Mouse (Mus musculus): ENCODE measurements around the gene Jsrp1. TPM values are rescaled to one million over a fixed set of nuclear protein-coding genes. Genes with fewer than 3 reads are reported as not detected.

The Jsrp1 gene
- polyA plus RNA-seq, 1 experiment = 343 TPM

GRCm38 (mm10) chr10:80776358-80776869, 36.9 kb downstream of the Jsrp1 start:
- H3ac ChIP-seq (ENCODE audit: control insufficient read depth, insufficient read length) = no peak overlapping the region
- H3K4me2 ChIP-seq (ENCODE audit: low read depth) = no peak overlapping the region
- H3K4me3 ChIP-seq = no peak overlapping the region
- no peaks in the 10 kb centered on the region for H3K79me2 ChIP-seq (ENCODE audit: control insufficient read depth, insufficient read depth)
- H3K27me3 ChIP-seq (ENCODE audit: control insufficient read depth, insufficient read depth, insufficient read length) = no peaks in the 10 kb centered on the region
- peaks cover 43% of the 10 kb centered on the region for H3K36me3 ChIP-seq (ENCODE audit: control insufficient read depth, insufficient read depth)
- TF ChIP-seq MAX (IDR thresholded peaks at IDR 0.05; ENCODE audit: low read depth) (no peak), TCF12 (IDR thresholded peaks at IDR 0.05; ENCODE audit: insufficient read depth, poor library complexity, severe bottlenecking) (no peak), MYOG (IDR thresholded peaks at IDR 0.05; ENCODE audit: control insufficient read depth in 1 of 3, insufficient read depth in 1 of 3, insufficient read length in 2 of 3, low read depth in 2 of 3) (no peak), POLR2A (IDR thresholded peaks at IDR 0.05; ENCODE audit: insufficient read length, low read depth) (no peak), E2F4 (IDR thresholded peaks at IDR 0.05; ENCODE audit: insufficient read depth) (no peak), SRF (IDR thresholded peaks at IDR 0.05; ENCODE audit: control insufficient read depth, insufficient read length, low read depth) (no peak), TCF3 (IDR thresholded peaks at IDR 0.05; ENCODE audit: insufficient read length, low read depth) (no peak), CEBPB (IDR thresholded peaks at IDR 0.05; ENCODE audit: insufficient read depth, poor library complexity, severe bottlenecking) (no peak), REST (IDR thresholded peaks at IDR 0.05; ENCODE audit: insufficient read depth, insufficient read length) (no peak), POLR2AphosphoS2 (IDR thresholded peaks at IDR 0.05; ENCODE audit: insufficient read length, low read depth) (no peak), MYOD1 (IDR thresholded peaks at IDR 0.05; ENCODE audit: control insufficient read depth in 1 of 3, insufficient read length in 2 of 3, low read depth in 2 of 3) (no peak), USF1 (IDR thresholded peaks at IDR 0.05; ENCODE audit: low read depth) (no peak)

GRCm38 (mm10) chr10:80775731-80776130, 37.6 kb downstream of the Jsrp1 start:
- Histone ChIP-seq H3K27me3 (ENCODE audit: control insufficient read depth, insufficient read depth, insufficient read length) (no peaks in the 10 kb centered on the region), H3K4me2 (ENCODE audit: low read depth) (no peak overlapping the region), H3K4me3 (no peak overlapping the region), H3K36me3 (ENCODE audit: control insufficient read depth, insufficient read depth) (peaks cover 40% of the 10 kb centered on the region), H3K79me2 (ENCODE audit: control insufficient read depth, insufficient read depth) (no peaks in the 10 kb centered on the region), H3ac (ENCODE audit: control insufficient read depth, insufficient read length) (no peak overlapping the region)
- TF ChIP-seq CEBPB (IDR thresholded peaks at IDR 0.05; ENCODE audit: insufficient read depth, poor library complexity, severe bottlenecking) = no peak
- TF ChIP-seq POLR2AphosphoS2 (IDR thresholded peaks at IDR 0.05; ENCODE audit: insufficient read length, low read depth) = no peak
- no peak for TF ChIP-seq REST (IDR thresholded peaks at IDR 0.05; ENCODE audit: insufficient read depth, insufficient read length)
- TF ChIP-seq TCF3 (IDR thresholded peaks at IDR 0.05; ENCODE audit: insufficient read length, low read depth) = no peak
- TF ChIP-seq TCF12 (IDR thresholded peaks at IDR 0.05; ENCODE audit: insufficient read depth, poor library complexity, severe bottlenecking) = no peak
- no peak for TF ChIP-seq MYOD1 (IDR thresholded peaks at IDR 0.05; ENCODE audit: control insufficient read depth in 1 of 3, insufficient read length in 2 of 3, low read depth in 2 of 3)
- no peak for TF ChIP-seq POLR2A (IDR thresholded peaks at IDR 0.05; ENCODE audit: insufficient read length, low read depth)
- no peak for TF ChIP-seq SRF (IDR thresholded peaks at IDR 0.05; ENCODE audit: control insufficient read depth, insufficient read length, low read depth)
- TF ChIP-seq USF1 (IDR thresholded peaks at IDR 0.05; ENCODE audit: low read depth) = no peak
- TF ChIP-seq E2F4 (IDR thresholded peaks at IDR 0.05; ENCODE audit: insufficient read depth) = no peak
- no peak for TF ChIP-seq MAX (IDR thresholded peaks at IDR 0.05; ENCODE audit: low read depth)
- no peak for TF ChIP-seq MYOG (IDR thresholded peaks at IDR 0.05; ENCODE audit: control insufficient read depth in 1 of 3, insufficient read depth in 1 of 3, insufficient read length in 2 of 3, low read depth in 2 of 3)

- no peaks in the 10 kb centered on the region for H3K27me3 ChIP-seq (ENCODE audit: control insufficient read depth, insufficient read depth, insufficient read length)
- H3ac ChIP-seq (ENCODE audit: control insufficient read depth, insufficient read length) = no peak overlapping the region
- H3K79me2 ChIP-seq (ENCODE audit: control insufficient read depth, insufficient read depth) = no peaks in the 10 kb centered on the region
- no peak overlapping the region for H3K4me2 ChIP-seq (ENCODE audit: low read depth)
- no peak overlapping the region for H3K4me3 ChIP-seq
- no peak for TF ChIP-seq TCF12 (IDR thresholded peaks at IDR 0.05; ENCODE audit: insufficient read depth, poor library complexity, severe bottlenecking)
- TF ChIP-seq TCF3 (IDR thresholded peaks at IDR 0.05; ENCODE audit: insufficient read length, low read depth) = no peak
- no peak for TF ChIP-seq POLR2AphosphoS2 (IDR thresholded peaks at IDR 0.05; ENCODE audit: insufficient read length, low read depth)
- no peak for TF ChIP-seq E2F4 (IDR thresholded peaks at IDR 0.05; ENCODE audit: insufficient read depth)
- no peak for TF ChIP-seq CEBPB (IDR thresholded peaks at IDR 0.05; ENCODE audit: insufficient read depth, poor library complexity, severe bottlenecking)
- H3K36me3 ChIP-seq (ENCODE audit: control insufficient read depth, insufficient read depth) = peaks cover 37% of the 10 kb centered on the region
These were observed 38.3 kb downstream of the Jsrp1 start for GRCm38 (mm10) chr10:80774981-80775380.

GRCm38 (mm10) chr10:80774549-80774948, 38.7 kb downstream of the Jsrp1 start:
- Histone ChIP-seq H3K79me2 (ENCODE audit: control insufficient read depth, insufficient read depth) (no peaks in the 10 kb centered on the region), H3K27me3 (ENCODE audit: control insufficient read depth, insufficient read depth, insufficient read length) (no peaks in the 10 kb centered on the region), H3K36me3 (ENCODE audit: control insufficient read depth, insufficient read depth) (peaks cover 33% of the 10 kb centered on the region), H3K4me2 (ENCODE audit: low read depth) (peak overlapping the region; percentile 7), H3ac (ENCODE audit: control insufficient read depth, insufficient read length) (no peak overlapping the region), H3K4me3 (no peak overlapping the region)
- TF ChIP-seq SRF (IDR thresholded peaks at IDR 0.05; ENCODE audit: control insufficient read depth, insufficient read length, low read depth) (peak; percentile 38), TCF3 (IDR thresholded peaks at IDR 0.05; ENCODE audit: insufficient read length, low read depth) (no peak), MYOD1 (IDR thresholded peaks at IDR 0.05; ENCODE audit: control insufficient read depth in 1 of 3, insufficient read length in 2 of 3, low read depth in 2 of 3) (peak in 2 of 3 experiments; percentile 6 to 62), CEBPB (IDR thresholded peaks at IDR 0.05; ENCODE audit: insufficient read depth, poor library complexity, severe bottlenecking) (no peak), POLR2A (IDR thresholded peaks at IDR 0.05; ENCODE audit: insufficient read length, low read depth) (no peak), MAX (IDR thresholded peaks at IDR 0.05; ENCODE audit: low read depth) (no peak), POLR2AphosphoS2 (IDR thresholded peaks at IDR 0.05; ENCODE audit: insufficient read length, low read depth) (no peak)

GRCm38 (mm10) chr10:80773816-80774215, 39.5 kb downstream of the Jsrp1 start:
- peak overlapping the region; percentile 7 for H3K4me2 ChIP-seq (ENCODE audit: low read depth)
- H3ac ChIP-seq (ENCODE audit: control insufficient read depth, insufficient read length) = no peak overlapping the region
- H3K79me2 ChIP-seq (ENCODE audit: control insufficient read depth, insufficient read depth) = no peaks in the 10 kb centered on the region
- TF ChIP-seq POLR2AphosphoS2 (IDR thresholded peaks at IDR 0.05; ENCODE audit: insufficient read length, low read depth) = no peak
- TF ChIP-seq POLR2A (IDR thresholded peaks at IDR 0.05; ENCODE audit: insufficient read length, low read depth) = no peak
- TF ChIP-seq TCF12 (IDR thresholded peaks at IDR 0.05; ENCODE audit: insufficient read depth, poor library complexity, severe bottlenecking) = no peak
- TF ChIP-seq MYOD1 (IDR thresholded peaks at IDR 0.05; ENCODE audit: control insufficient read depth in 1 of 3, insufficient read length in 2 of 3, low read depth in 2 of 3) = no peak
- TF ChIP-seq REST (IDR thresholded peaks at IDR 0.05; ENCODE audit: insufficient read depth, insufficient read length) = no peak
- no peak for TF ChIP-seq TCF3 (IDR thresholded peaks at IDR 0.05; ENCODE audit: insufficient read length, low read depth)
- no peak for TF ChIP-seq MYOG (IDR thresholded peaks at IDR 0.05; ENCODE audit: control insufficient read depth in 1 of 3, insufficient read depth in 1 of 3, insufficient read length in 2 of 3, low read depth in 2 of 3)
- TF ChIP-seq USF1 (IDR thresholded peaks at IDR 0.05; ENCODE audit: low read depth) = no peak
- TF ChIP-seq SRF (IDR thresholded peaks at IDR 0.05; ENCODE audit: control insufficient read depth, insufficient read length, low read depth) = no peak
- no peak for TF ChIP-seq CEBPB (IDR thresholded peaks at IDR 0.05; ENCODE audit: insufficient read depth, poor library complexity, severe bottlenecking)
- no peak for TF ChIP-seq E2F4 (IDR thresholded peaks at IDR 0.05; ENCODE audit: insufficient read depth)
- H3K4me3 ChIP-seq = no peak overlapping the region
- no peaks in the 10 kb centered on the region for H3K27me3 ChIP-seq (ENCODE audit: control insufficient read depth, insufficient read depth, insufficient read length)
- peaks cover 30% of the 10 kb centered on the region for H3K36me3 ChIP-seq (ENCODE audit: control insufficient read depth, insufficient read depth)

All from myocyte (in vitro differentiated cells).